Mouse (Mus musculus): Measurements from ENCODE around the gene Vmp1. TPM values are rescaled to one million over a fixed set of nuclear protein-coding genes. Genes with fewer than 3 reads are reported as not detected.

Gene Vmp1
- polyA plus RNA-seq, 1 experiment = 132 TPM

- no peak for DNase-seq
- H3K4me1 ChIP-seq (ENCODE audit: control insufficient read depth, insufficient read depth, low read length) = no peaks in the 10 kb centered on the region
- TF ChIP-seq POLR2A (IDR thresholded peaks at IDR 0.05; ENCODE audit: borderline replicate concordance, insufficient read depth, low read length) (no peak), CTCF (IDR thresholded peaks at IDR 0.05; ENCODE audit: borderline replicate concordance, insufficient read depth, low read depth, low read length) (no peak)
- no peaks in the 10 kb centered on the region for H3K27me3 ChIP-seq (ENCODE audit: control insufficient read depth, insufficient read depth, low read length)
- no peak overlapping the region for H3K4me3 ChIP-seq (replicated peaks; ENCODE audit: insufficient read depth, low read depth, low read length)
- WGBS = 89% methylated on average over 3 of the region's 3 CpGs
- no peak overlapping the region for H3K27ac ChIP-seq (ENCODE audit: insufficient read depth, low read length)
These were observed 36.7 kb downstream of the Vmp1 start for GRCm38 (mm10) chr11:86646885-86647459.

- Histone ChIP-seq H3K27me3 (ENCODE audit: control insufficient read depth, insufficient read depth, low read length) (no peaks in the 10 kb centered on the region), H3K4me1 (ENCODE audit: control insufficient read depth, insufficient read depth, low read length) (no peaks in the 10 kb centered on the region), H3K4me3 (replicated peaks; ENCODE audit: insufficient read depth, low read depth, low read length) (no peak overlapping the region), H3K27ac (ENCODE audit: insufficient read depth, low read length) (no peak overlapping the region)
- DNase-seq = no peak
- WGBS = 51% methylated on average over 7 of the region's 7 CpGs
- TF ChIP-seq CTCF (IDR thresholded peaks at IDR 0.05; ENCODE audit: borderline replicate concordance, insufficient read depth, low read depth, low read length) (no peak), POLR2A (IDR thresholded peaks at IDR 0.05; ENCODE audit: borderline replicate concordance, insufficient read depth, low read length) (no peak)
These were observed 37.4 kb downstream of the Vmp1 start for GRCm38 (mm10) chr11:86646136-86646834.

GRCm38 (mm10) chr11:86644553-86644952 lies 39.1 kb downstream of the Vmp1 start:
- no peak for DNase-seq
- H3K27ac ChIP-seq (ENCODE audit: insufficient read depth, low read length) = no peak overlapping the region
- H3K27me3 ChIP-seq (ENCODE audit: control insufficient read depth, insufficient read depth, low read length) = no peaks in the 10 kb centered on the region
- TF ChIP-seq CTCF (IDR thresholded peaks at IDR 0.05; ENCODE audit: borderline replicate concordance, insufficient read depth, low read depth, low read length) (no peak), POLR2A (IDR thresholded peaks at IDR 0.05; ENCODE audit: borderline replicate concordance, insufficient read depth, low read length) (no peak)
- no peak overlapping the region for H3K4me3 ChIP-seq (replicated peaks; ENCODE audit: insufficient read depth, low read depth, low read length)
- 96% methylated on average over 4 of the region's 4 CpGs for WGBS
- no peaks in the 10 kb centered on the region for H3K4me1 ChIP-seq (ENCODE audit: control insufficient read depth, insufficient read depth, low read length)

GRCm38 (mm10) chr11:86641714-86642113 lies 41.9 kb downstream of the Vmp1 start:
- H3K27me3 ChIP-seq (ENCODE audit: control insufficient read depth, insufficient read depth, low read length) = no peaks in the 10 kb centered on the region
- WGBS = 89% methylated on average over 4 of the region's 4 CpGs
- H3K4me1 ChIP-seq (ENCODE audit: control insufficient read depth, insufficient read depth, low read length) = no peaks in the 10 kb centered on the region
- no peak overlapping the region for H3K27ac ChIP-seq (ENCODE audit: insufficient read depth, low read length)
- no peak for TF ChIP-seq CTCF (IDR thresholded peaks at IDR 0.05; ENCODE audit: borderline replicate concordance, insufficient read depth, low read depth, low read length)
- TF ChIP-seq POLR2A (IDR thresholded peaks at IDR 0.05; ENCODE audit: borderline replicate concordance, insufficient read depth, low read length) = no peak
- H3K4me3 ChIP-seq (replicated peaks; ENCODE audit: insufficient read depth, low read depth, low read length) = no peak overlapping the region
- DNase-seq = no peak

- H3K27me3 ChIP-seq (ENCODE audit: control insufficient read depth, insufficient read depth, low read length) = no peaks in the 10 kb centered on the region
- H3K4me3 ChIP-seq (replicated peaks; ENCODE audit: insufficient read depth, low read depth, low read length) = no peak overlapping the region
- no peaks in the 10 kb centered on the region for H3K4me1 ChIP-seq (ENCODE audit: control insufficient read depth, insufficient read depth, low read length)
- TF ChIP-seq POLR2A (IDR thresholded peaks at IDR 0.05; ENCODE audit: borderline replicate concordance, insufficient read depth, low read length) = no peak
- TF ChIP-seq CTCF (IDR thresholded peaks at IDR 0.05; ENCODE audit: borderline replicate concordance, insufficient read depth, low read depth, low read length) = no peak
- DNase-seq = no peak
- WGBS = 84% methylated on average over 2 of the region's 2 CpGs
- H3K27ac ChIP-seq (ENCODE audit: insufficient read depth, low read length) = no peak overlapping the region
These were observed 45.9 kb downstream of the Vmp1 start for GRCm38 (mm10) chr11:86637697-86638096.

GRCm38 (mm10) chr11:86634396-86634795 lies 49.2 kb downstream of the Vmp1 start:
- TF ChIP-seq POLR2A (IDR thresholded peaks at IDR 0.05; ENCODE audit: borderline replicate concordance, insufficient read depth, low read length) (no peak), CTCF (IDR thresholded peaks at IDR 0.05; ENCODE audit: borderline replicate concordance, insufficient read depth, low read depth, low read length) (no peak)
- 94% methylated on average over 6 of the region's 6 CpGs for WGBS

GRCm38 (mm10) chr11:86629941-86630340 lies 53.7 kb downstream of the Vmp1 start:
- TF ChIP-seq CTCF (IDR thresholded peaks at IDR 0.05; ENCODE audit: borderline replicate concordance, insufficient read depth, low read depth, low read length) (no peak), POLR2A (IDR thresholded peaks at IDR 0.05; ENCODE audit: borderline replicate concordance, insufficient read depth, low read length) (no peak)
- H3K27ac ChIP-seq (ENCODE audit: insufficient read depth, low read length) = no peak overlapping the region
- H3K4me1 ChIP-seq (ENCODE audit: control insufficient read depth, insufficient read depth, low read length) = no peaks in the 10 kb centered on the region
- no peak for DNase-seq
- no peaks in the 10 kb centered on the region for H3K27me3 ChIP-seq (ENCODE audit: control insufficient read depth, insufficient read depth, low read length)
- 90% methylated on average over 7 of the region's 7 CpGs for WGBS
- no peak overlapping the region for H3K4me3 ChIP-seq (replicated peaks; ENCODE audit: insufficient read depth, low read depth, low read length)

More at GRCm38 (mm10) chr11:86634396-86634795, 49.2 kb downstream of the Vmp1 start:
- no peak overlapping the region for H3K4me3 ChIP-seq (replicated peaks; ENCODE audit: insufficient read depth, low read depth, low read length)
- no peak overlapping the region for H3K27ac ChIP-seq (ENCODE audit: insufficient read depth, low read length)
- H3K27me3 ChIP-seq (ENCODE audit: control insufficient read depth, insufficient read depth, low read length) = no peaks in the 10 kb centered on the region
- DNase-seq = no peak
- H3K4me1 ChIP-seq (ENCODE audit: control insufficient read depth, insufficient read depth, low read length) = no peaks in the 10 kb centered on the region

GRCm38 (mm10) chr11:86629445-86629844 lies 54.2 kb downstream of the Vmp1 start:
- TF ChIP-seq CTCF (IDR thresholded peaks at IDR 0.05; ENCODE audit: borderline replicate concordance, insufficient read depth, low read depth, low read length) = no peak
- no peak for TF ChIP-seq POLR2A (IDR thresholded peaks at IDR 0.05; ENCODE audit: borderline replicate concordance, insufficient read depth, low read length)
- WGBS = 78% methylated on average over 3 of the region's 3 CpGs
- DNase-seq = no peak
- no peak overlapping the region for H3K27ac ChIP-seq (ENCODE audit: insufficient read depth, low read length)
- H3K4me3 ChIP-seq (replicated peaks; ENCODE audit: insufficient read depth, low read depth, low read length) = no peak overlapping the region
- H3K27me3 ChIP-seq (ENCODE audit: control insufficient read depth, insufficient read depth, low read length) = no peaks in the 10 kb centered on the region
- H3K4me1 ChIP-seq (ENCODE audit: control insufficient read depth, insufficient read depth, low read length) = no peaks in the 10 kb centered on the region
